Mouse (Mus musculus) liver, embryonic 14.5 days (tissue): ENCODE data around the gene Rnf39.

Source experiments
- CTCF ChIP-seq: IDR thresholded peaks from 2 replicates; pipeline ENCODE4 v1.5.1; 2016; ENCODE audit warnings: antibody characterized with exemption, low read depth, control low read depth
- EP300 ChIP-seq: IDR thresholded peaks from 2 replicates; pipeline ENCODE4 v1.6.1; 2016; ENCODE audit warnings: antibody characterized with exemption, low read depth

- TF ChIP-seq CTCF (peak; percentile 83), EP300 (no peak)
These were observed 28.6 kb upstream of the Rnf39 start for GRCm38 (mm10) chr17:36914108-36914507.
